Mouse (Mus musculus) hindbrain, embryonic 16.5 days (tissue): ENCODE data around the gene Gtf3c6. TPM values are rescaled to one million over a fixed set of nuclear protein-coding genes. Genes with fewer than 3 reads are reported as not detected.

ENCODE experiments used
- polyA plus RNA-seq: library from polyadenylated mRNA; unstranded; fragments of >200 nt; fragmentation: Nextera tagmentation; extraction: Ambion mirVana; gene quantifications from 2 replicates; pipeline ENCODE4 v1.2.1, GENCODE M21; 2015

The Gtf3c6 gene
- polyA plus RNA-seq, 1 experiment from 2014 or later = 64.9 TPM

Other genes starting within 250 kb of the Gtf3c6 start
- gene Mfsd4b1, start 232.8 kb downstream of the Gtf3c6 start, polyA plus RNA-seq = 0.46 and 0.60 TPM in 2 replicates
- gene Slc16a10, start 115.8 kb downstream of the Gtf3c6 start, polyA plus RNA-seq = 6.1 and 7.2 TPM in 2 replicates
- gene Rpf2, start 11.1 kb downstream of the Gtf3c6 start, polyA plus RNA-seq = 63.5 and 64.0 TPM in 2 replicates
- gene Amd1, start 44.1 kb upstream of the Gtf3c6 start, polyA plus RNA-seq = 35.5 and 40.4 TPM in 2 replicates
- gene Cdk19, start 81.5 kb upstream of the Gtf3c6 start, polyA plus RNA-seq = 9.6 and 11.0 TPM in 2 replicates